Mouse (Mus musculus): Measurements from ENCODE around the gene Asf1b. TPM values are rescaled to one million over a fixed set of nuclear protein-coding genes. Genes with fewer than 3 reads are reported as not detected.

Asf1b gene
- polyA plus RNA-seq, 1 experiment from 2014 or later: 55.0 TPM

GRCm38 (mm10) chr8:83964015-83964765 lies 8.9 kb downstream of the Asf1b start:
- ATAC-seq (ENCODE audit: insufficient read depth, low FRiP score, low read depth): no peak
- H3K27me3 ChIP-seq (replicated peaks): no peaks in the 10 kb centered on the region
- WGBS: 86% methylated on average over 5 of the region's 5 CpGs

GRCm38 (mm10) chr8:83967701-83968100 lies 12.4 kb downstream of the Asf1b start:
- ATAC-seq (ENCODE audit: insufficient read depth, low FRiP score, low read depth): no peak
- no peaks in the 10 kb centered on the region for H3K27me3 ChIP-seq (replicated peaks)
- no peak overlapping the region for H3K27ac ChIP-seq
- WGBS: 88% methylated on average over 7 of the region's 7 CpGs
- no peak overlapping the region for H3K9ac ChIP-seq
- H3K4me1 ChIP-seq: peaks cover 6% of the 10 kb centered on the region; the same call in 1 of the 2 replicates
- no peaks in the 10 kb centered on the region for H3K9me3 ChIP-seq
- peaks cover 10% of the 10 kb centered on the region; the same call in 1 of the 2 replicates for H3K36me3 ChIP-seq
- H3K4me3 ChIP-seq (replicated peaks): no peak overlapping the region
- no peak overlapping the region for H3K4me2 ChIP-seq

More at GRCm38 (mm10) chr8:83964015-83964765, 8.9 kb downstream of the Asf1b start:
- no peak overlapping the region for H3K27ac ChIP-seq
- H3K9me3 ChIP-seq: no peaks in the 10 kb centered on the region
- H3K9ac ChIP-seq: no peak overlapping the region
- no peak overlapping the region for H3K4me2 ChIP-seq
- no peak overlapping the region for H3K4me3 ChIP-seq (replicated peaks)
- no peaks in the 10 kb centered on the region for H3K4me1 ChIP-seq
- peaks cover 6% of the 10 kb centered on the region; the same call in 1 of the 2 replicates for H3K36me3 ChIP-seq

- no peak overlapping the region for H3K27ac ChIP-seq
- ATAC-seq (ENCODE audit: insufficient read depth, low FRiP score, low read depth): no peak
- 83% methylated on average over 4 of the region's 4 CpGs for WGBS
These were observed 15.8 kb downstream of the Asf1b start for GRCm38 (mm10) chr8:83971121-83971520.

GRCm38 (mm10) chr8:83971661-83972060 lies 16.4 kb downstream of the Asf1b start:
- peak overlapping the region; percentile 40; the same call in 1 of the 2 replicates for H3K9ac ChIP-seq

More at GRCm38 (mm10) chr8:83971121-83971520, 15.8 kb downstream of the Asf1b start:
- Histone ChIP-seq H3K9me3 (no peaks in the 10 kb centered on the region), H3K9ac (no peak overlapping the region), H3K4me3 (replicated peaks) (no peak overlapping the region), H3K4me1 (peaks cover 18% of the 10 kb centered on the region), H3K27me3 (replicated peaks) (no peaks in the 10 kb centered on the region), H3K36me3 (peaks cover 10% of the 10 kb centered on the region; the same call in 1 of the 2 replicates), H3K4me2 (no peak overlapping the region)

GRCm38 (mm10) chr8:83972150-83973120 lies 17.1 kb downstream of the Asf1b start, which contains the start of gene Prkaca:
TSS of gene Prkaca (plus strand) at chr8:83972993.
- peak; percentile 100 for ATAC-seq (ENCODE audit: insufficient read depth, low FRiP score, low read depth)
- no peaks in the 10 kb centered on the region for H3K27me3 ChIP-seq (replicated peaks)
- H3K4me2 ChIP-seq: peak within 1 kb of the TSS; percentile 94
- H3K9me3 ChIP-seq: no peaks in the 10 kb centered on the region
- H3K36me3 ChIP-seq: peaks cover 10% of the 10 kb centered on the region; the same call in 1 of the 2 replicates
- WGBS: under 1% methylated on average over 60 of the region's 94 CpGs
- H3K9ac ChIP-seq: peak within 1 kb of the TSS; percentile 86
- H3K4me1 ChIP-seq: peaks cover 30% of the 10 kb centered on the region
- H3K27ac ChIP-seq: peak within 1 kb of the TSS; percentile 57
- H3K4me3 ChIP-seq (replicated peaks): peak within 1 kb of the TSS; percentile 80

More at GRCm38 (mm10) chr8:83971661-83972060, 16.4 kb downstream of the Asf1b start:
- Histone ChIP-seq H3K4me3 (replicated peaks) (peak overlapping the region; percentile 80; the same call in 1 of the 2 replicates), H3K36me3 (peaks cover 10% of the 10 kb centered on the region; the same call in 1 of the 2 replicates), H3K4me2 (peak overlapping the region; percentile 81), H3K4me1 (peaks cover 23% of the 10 kb centered on the region), H3K27ac (0 out of 2 replicates have a peak overlapping the region, but pooled peaks have one; percentile 57), H3K9me3 (no peaks in the 10 kb centered on the region), H3K27me3 (replicated peaks) (no peaks in the 10 kb centered on the region)
- ATAC-seq (ENCODE audit: insufficient read depth, low FRiP score, low read depth): no peak
- WGBS: 76% methylated on average over 6 of the region's 6 CpGs

GRCm38 (mm10) chr8:83973161-83974031 lies 18.1 kb downstream of the Asf1b start:
- no peaks in the 10 kb centered on the region for H3K27me3 ChIP-seq (replicated peaks)
- no peak for ATAC-seq (ENCODE audit: insufficient read depth, low FRiP score, low read depth)
- 2% methylated on average over 37 of the region's 37 CpGs for WGBS
- 0 out of 2 replicates have a peak, but pooled peaks cover 11% of the 10 kb centered on the region for H3K36me3 ChIP-seq
- peak overlapping the region; percentile 35 for H3K27ac ChIP-seq
- peak overlapping the region; percentile 86 for H3K9ac ChIP-seq
- H3K4me1 ChIP-seq: peaks cover 40% of the 10 kb centered on the region
- peak overlapping the region; percentile 80 for H3K4me3 ChIP-seq (replicated peaks)
- H3K9me3 ChIP-seq: no peaks in the 10 kb centered on the region
- H3K4me2 ChIP-seq: peak overlapping the region; percentile 94

GRCm38 (mm10) chr8:83974521-83974920 lies 19.2 kb downstream of the Asf1b start:
- Histone ChIP-seq H3K9me3 (no peaks in the 10 kb centered on the region), H3K4me3 (replicated peaks) (peak overlapping the region; percentile 80; the same call in 1 of the 2 replicates), H3K4me1 (peaks cover 41% of the 10 kb centered on the region), H3K27ac (no peak overlapping the region), H3K4me2 (no peak overlapping the region), H3K9ac (no peak overlapping the region), H3K27me3 (replicated peaks) (no peaks in the 10 kb centered on the region), H3K36me3 (0 out of 2 replicates have a peak, but pooled peaks cover 11% of the 10 kb centered on the region)
- ATAC-seq (ENCODE audit: insufficient read depth, low FRiP score, low read depth): no peak
- WGBS: 84% methylated on average over 4 of the region's 4 CpGs

GRCm38 (mm10) chr8:83976101-83976630 lies 20.9 kb downstream of the Asf1b start:
- no peak for ATAC-seq (ENCODE audit: insufficient read depth, low FRiP score, low read depth)
- WGBS: 80% methylated on average over 4 of the region's 4 CpGs

GRCm38 (mm10) chr8:83976779-83977350 lies 21.6 kb downstream of the Asf1b start:
- Histone ChIP-seq H3K4me3 (replicated peaks) (no peak overlapping the region), H3K36me3 (peaks cover 17% of the 10 kb centered on the region), H3K27ac (no peak overlapping the region), H3K27me3 (replicated peaks) (no peaks in the 10 kb centered on the region), H3K4me1 (peaks cover 37% of the 10 kb centered on the region), H3K9me3 (no peaks in the 10 kb centered on the region), H3K4me2 (no peak overlapping the region), H3K9ac (no peak overlapping the region)
- no peak for ATAC-seq (ENCODE audit: insufficient read depth, low FRiP score, low read depth)
- 77% methylated on average over 5 of the region's 5 CpGs for WGBS

More at GRCm38 (mm10) chr8:83976101-83976630, 20.9 kb downstream of the Asf1b start:
- no peaks in the 10 kb centered on the region for H3K9me3 ChIP-seq
- no peak overlapping the region for H3K27ac ChIP-seq
- peaks cover 10% of the 10 kb centered on the region for H3K36me3 ChIP-seq
- no peak overlapping the region for H3K4me2 ChIP-seq
- H3K4me1 ChIP-seq: peaks cover 41% of the 10 kb centered on the region
- H3K4me3 ChIP-seq (replicated peaks): no peak overlapping the region
- H3K27me3 ChIP-seq (replicated peaks): no peaks in the 10 kb centered on the region
- no peak overlapping the region for H3K9ac ChIP-seq

- Histone ChIP-seq H3K9me3 (no peaks in the 10 kb centered on the region), H3K4me2 (peak overlapping the region; percentile 16; the same call in 1 of the 2 replicates), H3K9ac (no peak overlapping the region), H3K4me3 (replicated peaks) (no peak overlapping the region), H3K27me3 (replicated peaks) (no peaks in the 10 kb centered on the region), H3K4me1 (peaks cover 35% of the 10 kb centered on the region), H3K36me3 (peaks cover 19% of the 10 kb centered on the region), H3K27ac (0 out of 2 replicates have a peak overlapping the region, but pooled peaks have one; percentile 31)
- no peak for ATAC-seq (ENCODE audit: insufficient read depth, low FRiP score, low read depth)
- WGBS: 46% methylated on average over 6 of the region's 6 CpGs
These were observed 22.3 kb downstream of the Asf1b start for GRCm38 (mm10) chr8:83977646-83978045.
